In genomic region chr10:42457557-42458191, GRCm38 (mm10) we compare ENCODE assay signal across 10 mouse cellular contexts. TPM values are rescaled to one million over a fixed set of nuclear protein-coding genes. Genes with fewer than 3 reads are reported as not detected.
DNase-seq lines count a peak whose midpoint lies in the region; ATAC-seq lines count a peak whose summit lies in the region.
"Had no signal": no experiment of that assay in that cellular context is flagged by ENCODE, and none has a peak within 500 bp of the region (broad histone marks: within the 10 kb centered on the region; RNA-seq: fewer than 3 reads in every experiment).

No protein-coding gene starts in this region.

- DNase-seq in 3T3-L1 (ENCODE audit: low read depth, low spot score) = peak; percentile 61
- peak; percentile 70 for DNase-seq in adrenal gland, postnatal 14 days
- DNase-seq in kidney, postnatal 36 days = peak; percentile 78 to 84
- DNase-seq in embryo, embryonic 10.5 days (ENCODE audit: low spot score) = no peak
- DNase-seq in right cerebral cortex, adult 18-20 months = no peak
- DNase-seq in frontal cortex, postnatal 10 days (ENCODE audit: low spot score in 2 of 2) = no peak

- H3K27me3 ChIP-seq in heart, embryonic 13.5 days (replicated peaks) = no peaks in the 10 kb centered on the region
- no peaks in the 10 kb centered on the region for H3K27me3 ChIP-seq in forebrain, embryonic 16.5 days (replicated peaks; ENCODE audit: control insufficient read depth, insufficient read depth, low read length)
- H3K27me3 ChIP-seq: liver, embryonic 15.5 days; Patski had no signal

- H3K9ac ChIP-seq in heart, embryonic 13.5 days = peak overlapping the region; percentile 40; the same call in 1 of the 2 replicates
- no peak overlapping the region for H3K9ac ChIP-seq in forebrain, embryonic 16.5 days (replicated peaks; ENCODE audit: low read depth, low read length)
- H3K9ac ChIP-seq: liver, embryonic 15.5 days had no signal

- peaks cover 32% of the 10 kb centered on the region for H3K4me1 ChIP-seq in heart, embryonic 13.5 days
- H3K4me1 ChIP-seq in forebrain, embryonic 16.5 days (replicated peaks; ENCODE audit: control insufficient read depth, insufficient read depth, low read length) = peaks cover 6% of the 10 kb centered on the region; the same call in 1 of the 2 replicates
- H3K4me1 ChIP-seq: liver, embryonic 15.5 days had no signal

- H3K4me3 ChIP-seq in heart, embryonic 13.5 days = no peak overlapping the region
- H3K4me3 ChIP-seq in forebrain, embryonic 16.5 days (replicated peaks; ENCODE audit: low read length) = no peak overlapping the region
- H3K4me3 ChIP-seq: liver, embryonic 15.5 days had no signal

- no peak overlapping the region for H3K4me2 ChIP-seq in heart, embryonic 13.5 days
- H3K4me2 ChIP-seq in forebrain, embryonic 16.5 days (ENCODE audit: low read length) = no peak overlapping the region
- H3K4me2 ChIP-seq: liver, embryonic 15.5 days had no signal

- peaks cover 13% of the 10 kb centered on the region; the same call in 1 of the 2 replicates for H3K9me3 ChIP-seq in heart, embryonic 13.5 days
- no peaks in the 10 kb centered on the region; the same call in 1 of the 2 replicates for H3K9me3 ChIP-seq in forebrain, embryonic 16.5 days (ENCODE audit: control insufficient read depth, low read length)
- H3K9me3 ChIP-seq: liver, embryonic 15.5 days had no signal

- ATAC-seq in heart, embryonic 13.5 days (ENCODE audit: extremely low read depth, insufficient number of reproducible peaks, low FRiP score, low TSS enrichment) = peak; percentile 76
- no peak for ATAC-seq in forebrain, embryonic 16.5 days
- ATAC-seq: Patski had no signal

- 47% methylated on average over 9 of the region's 9 CpGs for WGBS in heart, embryonic 13.5 days
- WGBS in forebrain, embryonic 16.5 days = 80% methylated on average over 9 of the region's 9 CpGs

- peaks cover 21% of the 10 kb centered on the region for H3K36me3 ChIP-seq in heart, embryonic 13.5 days
- no peaks in the 10 kb centered on the region for H3K36me3 ChIP-seq in forebrain, embryonic 16.5 days (ENCODE audit: control insufficient read depth, insufficient read depth)
- H3K36me3 ChIP-seq: liver, embryonic 15.5 days had no signal

- peak overlapping the region; percentile 86 for H3K27ac ChIP-seq in heart, embryonic 13.5 days (replicated peaks)
- no peak overlapping the region for H3K27ac ChIP-seq in forebrain, embryonic 16.5 days (ENCODE audit: low read length)
- H3K27ac ChIP-seq: liver, embryonic 15.5 days had no signal

RNA-seq across cellular contexts. Expression of gene Afg1l, which starts 20.7 kb away (rescaled TPM):
- total RNA-seq in adrenal gland, postnatal 14 days (2021) = 25.2 and 27.8 TPM in 2 replicates
- polyA plus RNA-seq in heart, embryonic 13.5 days (2015; fragmentation: Nextera tagmentation; extraction: Ambion mirVana) = 11.8 and 12.0 TPM in 2 replicates
- 6.9 and 7.2 TPM in 2 replicates for polyA plus RNA-seq in forebrain, embryonic 16.5 days (2015; fragmentation: Nextera tagmentation; extraction: Ambion mirVana)

RNA-seq across cellular contexts. Expression of gene Snx3, which starts 44.2 kb away (rescaled TPM):
- total RNA-seq in adrenal gland, postnatal 14 days (2021) = 197 and 210 TPM in 2 replicates
- polyA plus RNA-seq in heart, embryonic 13.5 days (2015; fragmentation: Nextera tagmentation; extraction: Ambion mirVana) = 335 and 371 TPM in 2 replicates
- polyA plus RNA-seq in forebrain, embryonic 16.5 days (2015; fragmentation: Nextera tagmentation; extraction: Ambion mirVana) = 299 and 321 TPM in 2 replicates

Comparison
In these comparisons a context has a peak if more than half of its experiments do, and no peak if none do; other contexts are left out.
1. DNase-seq: peak in 3T3-L1 (single experiment), adrenal gland, postnatal 14 days (single experiment) and kidney, postnatal 36 days (2 of 2); none in embryo, embryonic 10.5 days (single experiment), right cerebral cortex, adult 18-20 months (single experiment) and frontal cortex, postnatal 10 days (0 of 2).